Comparison of ENCODE assay signal across 27 mouse cellular contexts in genomic region chr6:143064047-143064446, GRCm38 (mm10). TPM values are rescaled to one million over a fixed set of nuclear protein-coding genes. Genes with fewer than 3 reads are reported as not detected.
DNase-seq lines count a peak whose midpoint lies in the region; ATAC-seq and TF ChIP-seq lines count a peak whose summit lies in the region.
"Had no signal": no experiment of that assay in that cellular context is flagged by ENCODE, and none has a peak within 500 bp of the region (broad histone marks: within the 10 kb centered on the region; RNA-seq: fewer than 3 reads in every experiment).

No protein-coding gene starts in this region.

- no peaks in the 10 kb centered on the region for H3K36me3 ChIP-seq in liver, embryonic 11.5 days (ENCODE audit: control insufficient read depth, insufficient read depth, low read length)
- no peaks in the 10 kb centered on the region for H3K36me3 ChIP-seq in intestine, embryonic 16.5 days (ENCODE audit: control insufficient read depth, insufficient read depth, low read length)
- H3K36me3 ChIP-seq in stomach, embryonic 14.5 days (ENCODE audit: control insufficient read depth, insufficient read depth, low read length): peaks cover 3% of the 10 kb centered on the region; the same call in 1 of the 2 replicates

- H3K4me1 ChIP-seq in liver, embryonic 11.5 days (replicated peaks; ENCODE audit: control insufficient read depth, insufficient read depth, low read length): peaks cover 22% of the 10 kb centered on the region
- 0 out of 2 replicates have a peak, but pooled peaks cover 4% of the 10 kb centered on the region for H3K4me1 ChIP-seq in intestine, embryonic 16.5 days (ENCODE audit: control insufficient read depth, insufficient read depth, low read length)
- no peaks in the 10 kb centered on the region for H3K4me1 ChIP-seq in stomach, embryonic 14.5 days (ENCODE audit: control insufficient read depth, insufficient read depth, low read length)
- H3K4me1 ChIP-seq: embryonic facial prominence, embryonic 10.5 days; forebrain, embryonic 15.5 days; hindbrain, embryonic 12.5 days; limb, embryonic 12.5 days; neural tube, embryonic 13.5 days had no signal

- TF ChIP-seq POLR2A in brain, embryonic 14.5 days (IDR thresholded peaks at IDR 0.05; ENCODE audit: borderline replicate concordance, extremely low read depth, insufficient read depth, insufficient read length, poor library complexity, severe bottlenecking): no peak

- no peak overlapping the region for H3K9ac ChIP-seq in liver, embryonic 11.5 days (ENCODE audit: low read depth, low read length)
- no peak overlapping the region for H3K9ac ChIP-seq in intestine, embryonic 16.5 days (ENCODE audit: low read depth, low read length)
- H3K9ac ChIP-seq in stomach, embryonic 14.5 days (replicated peaks; ENCODE audit: low read depth, low read length): no peak overlapping the region
- H3K9ac ChIP-seq: forebrain, embryonic 15.5 days; hindbrain, embryonic 12.5 days; limb, embryonic 12.5 days; neural tube, embryonic 13.5 days had no signal

- ATAC-seq in liver, embryonic 11.5 days (replicated peaks; ENCODE audit: low FRiP score): peak; percentile 42; the same call in 1 of the 2 replicates
- peak; percentile 45; the same call in 1 of the 2 replicates for ATAC-seq in intestine, embryonic 16.5 days
- peak; percentile 37; the same call in 1 of the 2 replicates for ATAC-seq in stomach, embryonic 14.5 days (ENCODE audit: insufficient number of reproducible peaks, insufficient read depth, low FRiP score, low read depth)
- ATAC-seq: forebrain, embryonic 15.5 days; midbrain, embryonic 16.5 days had no signal

- H3K27me3 ChIP-seq in liver, embryonic 11.5 days (replicated peaks; ENCODE audit: control insufficient read depth, insufficient read depth, low read length): no peaks in the 10 kb centered on the region
- no peaks in the 10 kb centered on the region for H3K27me3 ChIP-seq in intestine, embryonic 16.5 days (replicated peaks; ENCODE audit: control insufficient read depth, insufficient read depth, low read length)
- no peaks in the 10 kb centered on the region for H3K27me3 ChIP-seq in stomach, embryonic 14.5 days (ENCODE audit: control insufficient read depth, insufficient read depth, low read length)
- H3K27me3 ChIP-seq: forebrain, embryonic 15.5 days; hindbrain, embryonic 12.5 days; limb, embryonic 12.5 days; megakaryocyte, embryonic 14.5 days; neural tube, embryonic 13.5 days had no signal

- no peak overlapping the region for H3K4me3 ChIP-seq in liver, embryonic 11.5 days (ENCODE audit: low read depth, low read length)
- no peak overlapping the region for H3K4me3 ChIP-seq in intestine, embryonic 16.5 days (ENCODE audit: low read length)
- no peak overlapping the region for H3K4me3 ChIP-seq in stomach, embryonic 14.5 days (ENCODE audit: low read depth, low read length)
- H3K4me3 ChIP-seq: embryonic facial prominence, embryonic 10.5 days; forebrain, embryonic 15.5 days; hindbrain, embryonic 12.5 days; limb, embryonic 12.5 days; megakaryocyte, embryonic 14.5 days; myocyte; neural tube, embryonic 13.5 days had no signal

- TF ChIP-seq CTCF in brain, embryonic 14.5 days (IDR thresholded peaks at IDR 0.05; ENCODE audit: borderline replicate concordance, extremely low read depth, insufficient read depth, insufficient read length): no peak

- no peak overlapping the region for H3K4me2 ChIP-seq in liver, embryonic 11.5 days
- no peak overlapping the region for H3K4me2 ChIP-seq in intestine, embryonic 16.5 days (ENCODE audit: low read depth, low read length)
- H3K4me2 ChIP-seq in stomach, embryonic 14.5 days (replicated peaks; ENCODE audit: low read depth, low read length): no peak overlapping the region
- H3K4me2 ChIP-seq: forebrain, embryonic 15.5 days; heart, embryonic 11.5 days; hindbrain, embryonic 12.5 days; limb, embryonic 12.5 days; neural tube, embryonic 13.5 days had no signal

- no peak overlapping the region for H3K27ac ChIP-seq in liver, embryonic 11.5 days (ENCODE audit: low read depth, low read length)
- H3K27ac ChIP-seq in intestine, embryonic 16.5 days (ENCODE audit: low read length): no peak overlapping the region
- no peak overlapping the region for H3K27ac ChIP-seq in stomach, embryonic 14.5 days (ENCODE audit: low read length)
- H3K27ac ChIP-seq: embryonic facial prominence, embryonic 10.5 days; forebrain, embryonic 15.5 days; hindbrain, embryonic 12.5 days; limb, embryonic 12.5 days; neural tube, embryonic 13.5 days had no signal

- H3K9me3 ChIP-seq in liver, embryonic 11.5 days (ENCODE audit: control insufficient read depth, low read length): no peaks in the 10 kb centered on the region
- H3K9me3 ChIP-seq in intestine, embryonic 16.5 days (ENCODE audit: control insufficient read depth, low read length): no peaks in the 10 kb centered on the region
- no peaks in the 10 kb centered on the region for H3K9me3 ChIP-seq in stomach, embryonic 14.5 days (ENCODE audit: control insufficient read depth, low read depth, low read length)
- H3K9me3 ChIP-seq: embryonic facial prominence, embryonic 10.5 days; forebrain, embryonic 15.5 days; hindbrain, embryonic 12.5 days; limb, embryonic 12.5 days; megakaryocyte, embryonic 14.5 days; neural tube, embryonic 13.5 days had no signal

- WGBS in liver, embryonic 11.5 days: 51% methylated on average over 2 of the region's 2 CpGs
- WGBS in intestine, embryonic 16.5 days: 66% methylated on average over 2 of the region's 2 CpGs
- WGBS in stomach, embryonic 14.5 days: 59% methylated on average over 2 of the region's 2 CpGs

- DNase-seq in liver, embryonic 11.5 days (ENCODE audit: low spot score): no peak
- DNase-seq in liver: no peak
- DNase-seq in brain, embryonic 14.5 days (ENCODE audit: low read depth): peak; percentile 15
- DNase-seq in gastrocnemius, postnatal 10 days: no peak
- DNase-seq in lung, postnatal 4 days: no peak
- DNase-seq: adrenal gland, postnatal 14 days; cerebellum, adult 8-10 months; gastrocnemius, postnatal 25 days; heart, postnatal 14 days; kidney, adult 9 months; kidney, postnatal 36 days; layer of hippocampus, postnatal 36 days; lung, adult 2 months; lung, postnatal 14 days; retina, postnatal 1 day; right cerebral cortex, postnatal 25 days had no signal

RNA-seq across cellular contexts. Expression of gene C2cd5, which starts 35.9 kb away (rescaled TPM):
- polyA plus RNA-seq in liver, embryonic 11.5 days (2014; fragmentation: Nextera tagmentation; extraction: Ambion mirVana): 24.1 and 25.0 TPM in 2 replicates
- 77.8 and 93.5 TPM in 2 replicates for polyA plus RNA-seq in brain, embryonic 14.5 days (2012; rRNA removed)
- polyA plus RNA-seq in intestine, embryonic 16.5 days (2015; fragmentation: Nextera tagmentation; extraction: Ambion mirVana): 19.8 and 20.1 TPM in 2 replicates
- polyA plus RNA-seq in stomach, embryonic 14.5 days (2014; fragmentation: Nextera tagmentation; extraction: Ambion mirVana): 27.9 and 32.7 TPM in 2 replicates
- 10 to 100 TPM; 16.6 to 20.8 TPM for total RNA-seq in gastrocnemius, postnatal 10 days (2021)
